Mouse (Mus musculus) small intestine, adult 2 months (tissue): ENCODE measurements around the gene Adam19. TPM values are rescaled to one million over a fixed set of nuclear protein-coding genes. Genes with fewer than 3 reads are reported as not detected.

Experiments used
- H3K27ac ChIP-seq: fragments of 200-500 bp; 2 replicates; pipeline ENCODE4 v1.5.1; 2012; ENCODE audit warnings: low read depth, low read length, control low read depth, inconsistent platforms; ENCODE audit not compliant: insufficient read depth
- H3K27me3 ChIP-seq: fragments of 200-500 bp; 2 replicates; pipeline ENCODE4 v1.6.1; 2012; ENCODE audit warnings: mild to moderate bottlenecking, moderate library complexity, low read length, inconsistent platforms; ENCODE audit not compliant: control insufficient read depth, insufficient read depth
- H3K36me3 ChIP-seq: fragments of 200-500 bp; 2 replicates; pipeline ENCODE4 v1.6.1; 2012; ENCODE audit warnings: mild to moderate bottlenecking, low read length, control low read depth, inconsistent platforms; ENCODE audit not compliant: control insufficient read depth, insufficient read depth
- H3K4me1 ChIP-seq: fragments of 200-500 bp; 2 replicates; pipeline ENCODE4 v1.6.1; 2012; ENCODE audit warnings: low read length, inconsistent platforms, mixed read lengths; ENCODE audit not compliant: control insufficient read depth, insufficient read depth, insufficient read length
- H3K4me3 ChIP-seq: fragments of 200-500 bp; 2 replicates; pipeline ENCODE4 v1.5.1; 2012; ENCODE audit warnings: low read depth, mild to moderate bottlenecking, control low read depth, inconsistent platforms, low read length, moderate library complexity
- CTCF ChIP-seq: fragments of 200-500 bp; IDR thresholded peaks from 2 replicates; pipeline ENCODE4 v1.5.1; 2012; ENCODE audit warnings: low read depth, mild to moderate bottlenecking, control low read depth, inconsistent platforms, low read length, moderate library complexity, mixed read lengths; ENCODE audit not compliant: insufficient replicate concordance, insufficient read length; ENCODE audit errors: extremely low read depth
- POLR2A ChIP-seq: fragments of 200-500 bp; IDR thresholded peaks from 2 replicates; pipeline ENCODE4 v1.6.1; 2012; ENCODE audit warnings: low read depth, mild to moderate bottlenecking, control low read depth, inconsistent platforms, low read length, moderate library complexity
- WGBS: fragments of 180-500 bp; shearing (Covaris S2); methylation state at CpG from one replicate; pipeline ENCODE4 v1.1.7; 2018; 5-methylcytosine and 5-hydroxymethylcytosine counted together
- polyA plus RNA-seq: library from polyadenylated mRNA; depleted of rRNA; stranded (reverse); fragments of >200 nt; gene quantifications from 2 replicates; pipeline ENCODE4 v1.2.3, GENCODE M21; 2012

The Adam19 gene
- polyA plus RNA-seq, 1 experiment, result 6.8 TPM

GRCm38 (mm10) chr11:46115411-46116173, 59.8 kb downstream of the Adam19 start:
- H3K4me1 ChIP-seq, result 0 out of 2 replicates have a peak, but pooled peaks cover 4% of the 10 kb centered on the region
- TF ChIP-seq POLR2A, result no peak
- TF ChIP-seq CTCF, result no peak
- 72% methylated on average over 9 of the region's 9 CpGs for whole genome bisulfite sequencing
- H3K27ac ChIP-seq, result 0 out of 2 replicates have a peak overlapping the region, but pooled peaks have one; percentile 35
- H3K27me3 ChIP-seq, result no peaks in the 10 kb centered on the region
- H3K4me3 ChIP-seq, result no peak overlapping the region
- H3K36me3 ChIP-seq, result peaks cover 9% of the 10 kb centered on the region

- Histone ChIP-seq H3K4me1 (0 out of 2 replicates have a peak, but pooled peaks cover 4% of the 10 kb centered on the region), H3K27ac (no peak overlapping the region), H3K27me3 (no peaks in the 10 kb centered on the region), H3K4me3 (no peak overlapping the region), H3K36me3 (peaks cover 9% of the 10 kb centered on the region)
- TF ChIP-seq CTCF (no peak), POLR2A (no peak)
- 53% methylated on average over 2 of the region's 2 CpGs for WGBS
Observed at GRCm38 (mm10) chr11:46116510-46116909, 60.7 kb downstream of the Adam19 start.

- Histone ChIP-seq H3K36me3 (peaks cover 2% of the 10 kb centered on the region; the same call in 1 of the 2 replicates), H3K4me1 (peaks cover 6% of the 10 kb centered on the region; the same call in 1 of the 2 replicates), H3K27me3 (no peaks in the 10 kb centered on the region), H3K4me3 (no peak overlapping the region), H3K27ac (no peak overlapping the region)
- 35% methylated on average over 4 of the region's 4 CpGs for WGBS
- TF ChIP-seq CTCF, result no peak
- TF ChIP-seq POLR2A, result no peak
Observed at GRCm38 (mm10) chr11:46119624-46120023, 63.8 kb downstream of the Adam19 start.

- Histone ChIP-seq H3K27ac (no peak overlapping the region), H3K27me3 (no peaks in the 10 kb centered on the region), H3K4me1 (peaks cover 6% of the 10 kb centered on the region; the same call in 1 of the 2 replicates), H3K4me3 (no peak overlapping the region), H3K36me3 (no peaks in the 10 kb centered on the region; the same call in 1 of the 2 replicates)
- TF ChIP-seq POLR2A (no peak), CTCF (no peak)
- WGBS, result 85% methylated on average over 10 of the region's 10 CpGs
Observed at GRCm38 (mm10) chr11:46120084-46120483, 64.3 kb downstream of the Adam19 start.

- WGBS, result 65% methylated on average over 4 of the region's 4 CpGs
- Histone ChIP-seq H3K36me3 (no peaks in the 10 kb centered on the region; the same call in 1 of the 2 replicates), H3K4me3 (no peak overlapping the region), H3K27ac (no peak overlapping the region), H3K27me3 (no peaks in the 10 kb centered on the region), H3K4me1 (peaks cover 2% of the 10 kb centered on the region; the same call in 1 of the 2 replicates)
- TF ChIP-seq POLR2A (no peak), CTCF (no peak)
Observed at GRCm38 (mm10) chr11:46121666-46122065, 65.9 kb downstream of the Adam19 start.

- Histone ChIP-seq H3K4me3 (no peak overlapping the region), H3K36me3 (no peaks in the 10 kb centered on the region; the same call in 1 of the 2 replicates), H3K27me3 (no peaks in the 10 kb centered on the region), H3K27ac (no peak overlapping the region), H3K4me1 (peaks cover 2% of the 10 kb centered on the region; the same call in 1 of the 2 replicates)
- TF ChIP-seq POLR2A (no peak), CTCF (no peak)
- WGBS, result 85% methylated on average over 4 of the region's 4 CpGs
Observed at GRCm38 (mm10) chr11:46122875-46123274, 67.1 kb downstream of the Adam19 start.

- 85% methylated on average over 8 of the region's 8 CpGs for WGBS
- Histone ChIP-seq H3K36me3 (no peaks in the 10 kb centered on the region; the same call in 1 of the 2 replicates), H3K27ac (no peak overlapping the region), H3K27me3 (no peaks in the 10 kb centered on the region), H3K4me1 (peaks cover 2% of the 10 kb centered on the region; the same call in 1 of the 2 replicates), H3K4me3 (no peak overlapping the region)
- TF ChIP-seq POLR2A (no peak), CTCF (no peak)
Observed at GRCm38 (mm10) chr11:46123328-46123866, 67.6 kb downstream of the Adam19 start.
